Mouse (Mus musculus): ENCODE measurements around the gene B230307C23Rik. TPM values are rescaled to one million over a fixed set of nuclear protein-coding genes. Genes with fewer than 3 reads are reported as not detected.
A peak's percentile ranks its signal among the peaks of the same experiment; 100 is the strongest.
"Not testable (repeated sequence)": the region's sequence is repeated elsewhere in the genome, so short reads cannot be mapped to it uniquely, and the experiment has no call there.

The B230307C23Rik gene
- total and polyA plus RNA-seq, 2 experiments from 2014 or later = 22.4 to 24.2 TPM

DNA sequence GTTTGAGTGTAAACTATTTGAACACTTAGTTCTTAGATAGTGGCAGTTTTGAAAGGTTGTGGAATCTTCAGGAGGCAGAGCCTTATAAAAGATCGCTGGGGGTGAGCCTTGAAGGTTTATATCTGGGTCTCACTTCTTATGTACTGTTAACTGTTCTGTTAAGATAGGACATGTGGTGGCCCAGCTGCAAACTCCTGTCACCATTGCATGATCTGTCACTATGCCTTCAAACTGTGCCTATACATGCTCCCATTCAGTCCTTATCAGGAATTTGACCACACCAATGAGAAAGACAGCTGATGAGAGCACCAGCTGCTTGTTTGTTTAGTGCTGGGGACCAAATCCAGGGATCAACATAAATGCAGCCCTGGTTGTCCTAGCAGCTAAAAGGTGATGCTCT is 19.8 kb upstream of the B230307C23Rik start:
- H3K36me3 ChIP-seq (ENCODE audit: insufficient read depth) = no peaks in the 10 kb centered on the region
- H3K27me3 ChIP-seq (ENCODE audit: insufficient read depth, low read length) = no peaks in the 10 kb centered on the region
- WGBS = 85% methylated on average over 1 of the region's 1 CpGs
- no peak overlapping the region for H3K4me2 ChIP-seq (ENCODE audit: low read depth)
- H3K27ac ChIP-seq (ENCODE audit: low read depth, low read length) = no peak overlapping the region
- no peaks in the 10 kb centered on the region for H3K9me3 ChIP-seq (ENCODE audit: low read length)
- TF ChIP-seq CTCF (IDR thresholded peaks at IDR 0.05; ENCODE audit: low read depth) = no peak
- DNase-seq (no peak), ATAC-seq (no peak)
- H3K9ac ChIP-seq = no peak overlapping the region
- no peaks in the 10 kb centered on the region for H3K4me1 ChIP-seq (ENCODE audit: insufficient read depth)
- H3K4me3 ChIP-seq (ENCODE audit: low read depth, low read length) = no peak overlapping the region

DNA sequence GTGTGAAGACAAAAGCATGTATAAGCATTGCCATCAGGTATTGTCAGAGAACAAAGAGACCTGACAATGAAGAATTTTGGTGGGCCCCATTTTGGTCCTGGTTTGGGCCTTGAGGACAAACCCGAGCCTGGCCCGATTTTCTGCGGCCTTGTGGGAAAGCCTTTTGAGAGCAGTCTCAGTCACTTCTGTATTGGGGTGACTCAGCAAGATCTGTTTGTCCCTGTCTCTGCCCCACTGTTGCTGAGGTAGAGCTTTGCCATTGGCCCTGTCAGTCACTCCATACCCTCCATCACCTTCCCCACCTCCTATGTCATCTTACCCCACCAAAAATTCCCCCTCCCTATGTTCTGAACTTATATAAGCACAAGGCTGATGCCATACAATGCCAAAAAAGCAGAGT is 19.4 kb upstream of the B230307C23Rik start:
- no peak for ATAC-seq
- Histone ChIP-seq H3K4me2 (ENCODE audit: low read depth) (no peak overlapping the region), H3K27ac (ENCODE audit: low read depth, low read length) (no peak overlapping the region), H3K9me3 (ENCODE audit: low read length) (no peaks in the 10 kb centered on the region), H3K27me3 (ENCODE audit: insufficient read depth, low read length) (no peaks in the 10 kb centered on the region), H3K36me3 (ENCODE audit: insufficient read depth) (no peaks in the 10 kb centered on the region), H3K4me1 (ENCODE audit: insufficient read depth) (no peaks in the 10 kb centered on the region), H3K4me3 (ENCODE audit: low read depth, low read length) (no peak overlapping the region), H3K9ac (no peak overlapping the region)
- WGBS = 84% methylated on average over 3 of the region's 3 CpGs
- no peak for TF ChIP-seq CTCF (IDR thresholded peaks at IDR 0.05; ENCODE audit: low read depth)
- DNase-seq = no peak

DNA sequence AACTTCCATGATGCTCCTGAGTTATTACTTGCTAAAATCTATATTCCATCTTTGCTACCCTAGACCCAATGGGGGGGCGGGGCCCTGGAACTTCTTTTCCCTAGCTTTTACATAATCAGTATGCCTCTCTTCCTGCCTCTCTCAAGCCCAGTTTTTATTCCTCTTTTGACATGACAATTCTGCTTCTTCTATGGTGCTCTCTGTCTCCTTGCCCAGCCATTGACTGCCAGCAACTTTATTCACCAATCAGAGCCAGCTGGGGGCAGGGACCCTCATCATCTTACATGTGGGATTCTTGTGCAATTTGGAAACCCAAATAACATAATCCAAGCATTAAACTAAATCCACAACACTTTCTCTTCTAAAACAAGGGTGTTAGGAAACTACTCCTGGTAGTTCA is 15.8 kb upstream of the B230307C23Rik start:
- DNase-seq = no peak
- H3K36me3 ChIP-seq (ENCODE audit: insufficient read depth) = no peaks in the 10 kb centered on the region
- H3K4me2 ChIP-seq (ENCODE audit: low read depth) = no peak overlapping the region
- no peak overlapping the region for H3K4me3 ChIP-seq (ENCODE audit: low read depth, low read length)
- no peaks in the 10 kb centered on the region for H3K4me1 ChIP-seq (ENCODE audit: insufficient read depth)
- ATAC-seq = no peak
- 93% methylated on average over 1 of the region's 1 CpGs for WGBS
- no peak for TF ChIP-seq CTCF (IDR thresholded peaks at IDR 0.05; ENCODE audit: low read depth)
- H3K27ac ChIP-seq (ENCODE audit: low read depth, low read length) = no peak overlapping the region
- no peaks in the 10 kb centered on the region for H3K9me3 ChIP-seq (ENCODE audit: low read length)
- H3K9ac ChIP-seq = no peak overlapping the region
- H3K27me3 ChIP-seq (ENCODE audit: insufficient read depth, low read length) = no peaks in the 10 kb centered on the region

DNA sequence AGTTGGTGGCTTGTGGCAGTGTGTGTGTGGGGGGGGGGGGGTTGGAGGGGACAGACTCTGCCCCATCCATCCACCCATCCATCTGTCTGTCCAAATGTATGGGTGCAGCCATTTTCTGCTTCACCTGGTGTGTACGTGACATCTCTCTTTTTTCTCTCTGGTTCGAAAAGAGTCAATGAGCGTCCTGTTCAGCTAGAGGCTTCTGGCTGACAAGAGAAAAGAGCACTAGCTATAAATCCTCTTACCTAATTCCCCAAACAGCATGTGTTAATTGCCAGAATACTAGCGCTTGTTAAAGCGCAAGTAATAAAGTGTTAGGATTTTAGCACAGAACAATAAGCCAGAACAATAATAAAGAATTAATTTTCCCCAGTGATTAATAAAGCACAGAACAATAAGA is 12.5 kb upstream of the B230307C23Rik start:
- no peaks in the 10 kb centered on the region for H3K36me3 ChIP-seq (ENCODE audit: insufficient read depth)
- H3K9me3 ChIP-seq (ENCODE audit: low read length) = no peaks in the 10 kb centered on the region
- no peak for TF ChIP-seq CTCF (IDR thresholded peaks at IDR 0.05; ENCODE audit: low read depth)
- H3K27ac ChIP-seq (ENCODE audit: low read depth, low read length) = no peak overlapping the region
- WGBS = 18% methylated on average over 5 of the region's 5 CpGs
- no peak overlapping the region for H3K9ac ChIP-seq
- H3K4me1 ChIP-seq (ENCODE audit: insufficient read depth) = no peaks in the 10 kb centered on the region
- ATAC-seq (no peak), DNase-seq (no peak)
- no peaks in the 10 kb centered on the region for H3K27me3 ChIP-seq (ENCODE audit: insufficient read depth, low read length)
- no peak overlapping the region for H3K4me2 ChIP-seq (ENCODE audit: low read depth)
- H3K4me3 ChIP-seq (ENCODE audit: low read depth, low read length) = no peak overlapping the region

DNA sequence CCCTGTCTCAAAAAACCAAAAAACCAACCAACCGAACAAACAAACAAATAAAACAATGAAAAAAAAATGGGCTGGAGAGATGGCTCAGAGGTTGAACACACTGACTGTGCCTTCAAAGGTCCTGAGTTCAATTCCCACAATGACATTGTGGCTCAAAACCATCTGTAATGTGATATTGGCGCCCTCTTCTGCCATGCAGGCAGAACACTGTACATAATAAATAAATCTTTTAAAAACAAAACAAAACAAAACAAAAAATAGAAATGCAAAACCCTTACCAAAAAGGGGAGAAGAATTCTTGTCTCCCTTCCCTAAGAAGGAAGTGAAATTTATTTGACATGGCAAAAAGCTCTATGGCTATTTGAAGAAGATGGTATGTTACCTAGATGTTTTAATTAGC is 5.6 kb upstream of the B230307C23Rik start:
- ATAC-seq (no peak), DNase-seq (no peak)
- Histone ChIP-seq H3K4me2 (ENCODE audit: low read depth) (no peak overlapping the region), H3K4me1 (ENCODE audit: insufficient read depth) (peaks cover 5% of the 10 kb centered on the region), H3K27ac (ENCODE audit: low read depth, low read length) (no peak overlapping the region), H3K27me3 (ENCODE audit: insufficient read depth, low read length) (no peaks in the 10 kb centered on the region), H3K36me3 (ENCODE audit: insufficient read depth) (no peaks in the 10 kb centered on the region), H3K9me3 (ENCODE audit: low read length) (no peaks in the 10 kb centered on the region), H3K4me3 (ENCODE audit: low read depth, low read length) (no peak overlapping the region), H3K9ac (no peak overlapping the region)
- TF ChIP-seq CTCF (IDR thresholded peaks at IDR 0.05; ENCODE audit: low read depth) = no peak
- WGBS = 75% methylated on average over 2 of the region's 2 CpGs

DNA sequence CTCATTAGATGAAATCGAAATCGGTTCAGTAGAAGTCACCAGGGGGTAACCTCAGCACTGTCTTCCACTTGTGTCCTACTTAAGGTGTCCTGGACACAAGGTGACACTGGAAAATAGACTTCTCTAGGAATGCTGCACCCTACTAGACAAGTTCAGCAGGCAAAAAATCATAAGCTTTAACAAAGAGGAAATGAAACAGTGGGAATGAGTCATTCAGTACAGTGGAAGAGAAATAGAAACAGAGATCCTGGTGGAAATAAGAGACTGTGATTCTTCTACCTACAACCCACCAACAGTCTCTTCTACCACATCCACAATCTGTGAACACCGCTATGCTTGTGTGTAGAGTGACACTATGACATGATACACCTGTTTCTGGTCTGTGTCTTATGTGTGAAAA is 4.6 kb upstream of the B230307C23Rik start:
- H3K27me3 ChIP-seq (ENCODE audit: insufficient read depth, low read length); H3K9ac ChIP-seq; H3K4me3 ChIP-seq (ENCODE audit: low read depth, low read length); H3K9me3 ChIP-seq (ENCODE audit: low read length); H3K4me2 ChIP-seq (ENCODE audit: low read depth); H3K4me1 ChIP-seq (ENCODE audit: insufficient read depth); DNase-seq; H3K27ac ChIP-seq (ENCODE audit: low read depth, low read length); ATAC-seq; H3K36me3 ChIP-seq (ENCODE audit: insufficient read depth): not testable (repeated sequence)
- 76% methylated on average over 3 of the region's 3 CpGs for WGBS

DNA sequence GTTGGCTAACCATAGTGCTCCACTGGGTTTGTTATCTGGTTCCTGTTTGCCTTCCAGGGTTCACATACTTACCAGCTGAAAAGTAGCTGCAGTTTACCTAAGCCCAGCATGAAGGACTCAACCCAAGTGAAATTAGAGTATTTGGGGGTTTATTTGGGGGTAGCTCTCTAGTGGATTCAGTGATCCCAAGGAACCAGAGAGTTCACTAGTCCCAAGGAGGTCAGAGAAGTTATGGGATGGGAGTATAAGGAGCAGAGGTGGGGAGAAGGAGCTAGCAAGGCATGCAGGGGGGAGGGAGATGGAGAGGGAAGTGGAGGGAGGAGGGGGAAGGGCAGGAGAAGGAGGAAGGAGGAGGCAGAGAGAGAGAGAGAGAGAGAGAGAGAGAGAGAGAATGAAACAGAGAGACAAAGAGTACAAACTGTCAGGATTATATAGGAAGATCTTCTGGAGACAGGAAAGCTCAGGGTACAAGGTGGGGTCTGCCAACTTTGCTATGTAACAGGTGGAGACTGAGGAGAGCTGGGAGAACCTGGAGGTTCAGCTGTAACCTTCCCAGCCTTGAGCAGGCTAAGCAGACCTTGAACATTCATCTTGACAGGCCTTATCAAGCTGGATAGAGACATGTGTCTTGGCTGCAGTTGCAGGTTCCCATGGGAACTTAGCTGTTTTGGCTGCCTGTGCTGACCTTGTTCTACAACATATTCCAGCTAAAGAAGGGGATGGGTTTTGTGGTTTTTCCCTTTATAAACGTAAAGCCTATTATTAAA is 1.1 kb upstream of the B230307C23Rik start:
- no peak for ATAC-seq
- no peak overlapping the region for H3K27ac ChIP-seq (ENCODE audit: low read depth, low read length)
- no peak overlapping the region for H3K9ac ChIP-seq
- peak overlapping the region; percentile 86 for H3K4me2 ChIP-seq (ENCODE audit: low read depth)
- peaks cover 11% of the 10 kb centered on the region for H3K4me1 ChIP-seq (ENCODE audit: insufficient read depth)
- peak overlapping the region; percentile 51 for H3K4me3 ChIP-seq (ENCODE audit: low read depth, low read length)
- peak; percentile 10 for DNase-seq
- no peaks in the 10 kb centered on the region for H3K36me3 ChIP-seq (ENCODE audit: insufficient read depth)
- TF ChIP-seq CTCF (IDR thresholded peaks at IDR 0.05; ENCODE audit: low read depth) = no peak
- WGBS = 7% methylated on average over 1 of the region's 1 CpGs
- H3K27me3 ChIP-seq (ENCODE audit: insufficient read depth, low read length) = no peaks in the 10 kb centered on the region
- H3K9me3 ChIP-seq (ENCODE audit: low read length) = no peaks in the 10 kb centered on the region

DNA sequence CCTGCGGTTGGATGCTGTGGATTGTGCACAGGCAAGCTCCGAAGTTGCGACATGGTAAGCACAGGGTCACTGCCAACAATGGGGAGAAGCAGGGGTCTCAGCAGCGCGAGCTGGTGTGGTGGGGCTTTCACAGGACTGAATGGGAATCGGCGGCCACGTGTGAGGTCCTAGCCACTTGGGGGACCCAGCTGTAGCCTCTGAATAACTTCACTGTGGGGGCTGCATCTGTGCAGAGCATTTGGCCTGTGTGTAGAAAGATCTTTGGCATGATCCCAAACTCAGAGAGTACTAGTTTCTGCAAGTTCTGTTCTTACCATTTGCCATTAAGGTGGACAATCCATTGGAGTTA is 242 bp downstream of the B230307C23Rik start:
- H3K27me3 ChIP-seq (ENCODE audit: insufficient read depth, low read length); H3K9me3 ChIP-seq (ENCODE audit: low read length); H3K36me3 ChIP-seq (ENCODE audit: insufficient read depth); DNase-seq; H3K27ac ChIP-seq (ENCODE audit: low read depth, low read length): not testable (repeated sequence)
- H3K9ac ChIP-seq = peak overlapping the region; percentile 54
- peak overlapping the region; percentile 51 for H3K4me3 ChIP-seq (ENCODE audit: low read depth, low read length)
- WGBS = 1% methylated on average over 8 of the region's 8 CpGs
- H3K4me2 ChIP-seq (ENCODE audit: low read depth) = peak overlapping the region; percentile 86
- ATAC-seq = peak; percentile 78
- peaks cover 11% of the 10 kb centered on the region for H3K4me1 ChIP-seq (ENCODE audit: insufficient read depth)

All from forebrain, postnatal 0 days (tissue).